Mouse (Mus musculus): ENCODE results near the gene Adamts14. TPM values are rescaled to one million over a fixed set of nuclear protein-coding genes. Genes with fewer than 3 reads are reported as not detected.

The Adamts14 gene
- polyA plus RNA-seq, 1 experiment from 2014 or later = 1.1 TPM

GRCm38 (mm10) chr10:61174711-61175441 lies 98.4 kb downstream of the Adamts14 start:
- no peak overlapping the region for H3K27ac ChIP-seq (replicated peaks)
- 45% methylated on average over 11 of the region's 13 CpGs for WGBS
- H3K36me3 ChIP-seq (ENCODE audit: control insufficient read depth, insufficient read depth, low read length) = no peaks in the 10 kb centered on the region
- TF ChIP-seq EP300 (optimal IDR thresholded peaks at IDR 0.05) (no peak), CTCF (IDR thresholded peaks at IDR 0.05; ENCODE audit: low read depth) (no peak)
- no peaks in the 10 kb centered on the region for H3K27me3 ChIP-seq (ENCODE audit: control insufficient read depth, insufficient read depth, low read length)
- H3K9ac ChIP-seq (ENCODE audit: low read length) = no peak overlapping the region
- H3K4me2 ChIP-seq (replicated peaks; ENCODE audit: low read depth) = no peak overlapping the region
- H3K4me3 ChIP-seq (ENCODE audit: low read depth, low read length) = no peak overlapping the region
- H3K9me3 ChIP-seq (ENCODE audit: control insufficient read depth, low read length) = no peaks in the 10 kb centered on the region
- peaks cover 3% of the 10 kb centered on the region; the same call in 1 of the 2 replicates for H3K4me1 ChIP-seq (replicated peaks; ENCODE audit: control insufficient read depth, insufficient read depth)
- DNase-seq (ENCODE audit: low spot score) = no peak
- ATAC-seq (ENCODE audit: low FRiP score, low TSS enrichment) = no peak

GRCm38 (mm10) chr10:61172496-61172895 lies 100.7 kb downstream of the Adamts14 start:
- Histone ChIP-seq H3K9me3 (ENCODE audit: control insufficient read depth, low read length) (no peaks in the 10 kb centered on the region), H3K36me3 (ENCODE audit: control insufficient read depth, insufficient read depth, low read length) (no peaks in the 10 kb centered on the region), H3K4me1 (replicated peaks; ENCODE audit: control insufficient read depth, insufficient read depth) (peaks cover 3% of the 10 kb centered on the region; the same call in 1 of the 2 replicates), H3K4me3 (ENCODE audit: low read depth, low read length) (no peak overlapping the region), H3K4me2 (replicated peaks; ENCODE audit: low read depth) (no peak overlapping the region), H3K27ac (replicated peaks) (no peak overlapping the region), H3K27me3 (ENCODE audit: control insufficient read depth, insufficient read depth, low read length) (no peaks in the 10 kb centered on the region), H3K9ac (ENCODE audit: low read length) (no peak overlapping the region)
- no peak for DNase-seq (ENCODE audit: low spot score)
- 74% methylated on average over 4 of the region's 4 CpGs for WGBS
- TF ChIP-seq EP300 (optimal IDR thresholded peaks at IDR 0.05) = no peak
- peak; percentile 35 for TF ChIP-seq CTCF (IDR thresholded peaks at IDR 0.05; ENCODE audit: low read depth)
- ATAC-seq (ENCODE audit: low FRiP score, low TSS enrichment) = no peak

- Histone ChIP-seq H3K4me1 (replicated peaks; ENCODE audit: control insufficient read depth, insufficient read depth) (peaks cover 3% of the 10 kb centered on the region; the same call in 1 of the 2 replicates), H3K9ac (ENCODE audit: low read length) (no peak within 1 kb of the TSS), H3K4me2 (replicated peaks; ENCODE audit: low read depth) (no peak within 1 kb of the TSS), H3K27ac (replicated peaks) (no peak within 1 kb of the TSS), H3K27me3 (ENCODE audit: control insufficient read depth, insufficient read depth, low read length) (no peaks in the 10 kb centered on the region), H3K36me3 (ENCODE audit: control insufficient read depth, insufficient read depth, low read length) (no peaks in the 10 kb centered on the region), H3K9me3 (ENCODE audit: control insufficient read depth, low read length) (no peaks in the 10 kb centered on the region), H3K4me3 (ENCODE audit: low read depth, low read length) (no peak within 1 kb of the TSS)
- DNase-seq (ENCODE audit: low spot score) (no peak), ATAC-seq (ENCODE audit: low FRiP score, low TSS enrichment) (no peak)
- 53% methylated on average over 3 of the region's 3 CpGs for WGBS
- TF ChIP-seq EP300 (optimal IDR thresholded peaks at IDR 0.05) (no peak), CTCF (IDR thresholded peaks at IDR 0.05; ENCODE audit: low read depth) (no peak)
These were observed 101.6 kb downstream of the Adamts14 start, which contains the start of gene Tbata for GRCm38 (mm10) chr10:61171654-61172053. Gene Tbata (plus strand): TSS chr10:61171954.

- no peak for DNase-seq (ENCODE audit: low spot score)
- H3K27me3 ChIP-seq (ENCODE audit: control insufficient read depth, insufficient read depth, low read length) = no peaks in the 10 kb centered on the region
- TF ChIP-seq CTCF (IDR thresholded peaks at IDR 0.05; ENCODE audit: low read depth) (no peak), EP300 (optimal IDR thresholded peaks at IDR 0.05) (no peak)
- no peaks in the 10 kb centered on the region for H3K36me3 ChIP-seq (ENCODE audit: control insufficient read depth, insufficient read depth, low read length)
- H3K9ac ChIP-seq (ENCODE audit: low read length) = no peak overlapping the region
- no peak overlapping the region for H3K4me3 ChIP-seq (ENCODE audit: low read depth, low read length)
- ATAC-seq (ENCODE audit: low FRiP score, low TSS enrichment) = no peak
- WGBS = 58% methylated on average over 2 of the region's 2 CpGs
- no peaks in the 10 kb centered on the region for H3K4me1 ChIP-seq (replicated peaks; ENCODE audit: control insufficient read depth, insufficient read depth)
- H3K9me3 ChIP-seq (ENCODE audit: control insufficient read depth, low read length) = no peaks in the 10 kb centered on the region
- no peak overlapping the region for H3K4me2 ChIP-seq (replicated peaks; ENCODE audit: low read depth)
- no peak overlapping the region for H3K27ac ChIP-seq (replicated peaks)
These were observed 104.8 kb downstream of the Adamts14 start for GRCm38 (mm10) chr10:61168393-61168792.

- TF ChIP-seq EP300 (optimal IDR thresholded peaks at IDR 0.05) (no peak), CTCF (IDR thresholded peaks at IDR 0.05; ENCODE audit: low read depth) (no peak)
- H3K9ac ChIP-seq (ENCODE audit: low read length) = no peak overlapping the region
- H3K4me1 ChIP-seq (replicated peaks; ENCODE audit: control insufficient read depth, insufficient read depth) = no peaks in the 10 kb centered on the region
- DNase-seq (ENCODE audit: low spot score) (no peak), ATAC-seq (ENCODE audit: low FRiP score, low TSS enrichment) (no peak)
- no peaks in the 10 kb centered on the region for H3K36me3 ChIP-seq (ENCODE audit: control insufficient read depth, insufficient read depth, low read length)
- H3K4me3 ChIP-seq (ENCODE audit: low read depth, low read length) = no peak overlapping the region
- H3K27me3 ChIP-seq (ENCODE audit: control insufficient read depth, insufficient read depth, low read length) = no peaks in the 10 kb centered on the region
- 46% methylated on average over 9 of the region's 9 CpGs for WGBS
- H3K9me3 ChIP-seq (ENCODE audit: control insufficient read depth, low read length) = no peaks in the 10 kb centered on the region
- no peak overlapping the region for H3K27ac ChIP-seq (replicated peaks)
- no peak overlapping the region for H3K4me2 ChIP-seq (replicated peaks; ENCODE audit: low read depth)
These were observed 105.7 kb downstream of the Adamts14 start for GRCm38 (mm10) chr10:61167333-61168096.

GRCm38 (mm10) chr10:61162366-61162765 lies 110.9 kb downstream of the Adamts14 start:
- no peaks in the 10 kb centered on the region for H3K36me3 ChIP-seq (ENCODE audit: control insufficient read depth, insufficient read depth, low read length)
- H3K27me3 ChIP-seq (ENCODE audit: control insufficient read depth, insufficient read depth, low read length) = no peaks in the 10 kb centered on the region
- H3K27ac ChIP-seq (replicated peaks) = no peak overlapping the region
- H3K4me2 ChIP-seq (replicated peaks; ENCODE audit: low read depth) = no peak overlapping the region
- H3K9me3 ChIP-seq (ENCODE audit: control insufficient read depth, low read length) = no peaks in the 10 kb centered on the region
- ATAC-seq (ENCODE audit: low FRiP score, low TSS enrichment) = no peak
- no peaks in the 10 kb centered on the region for H3K4me1 ChIP-seq (replicated peaks; ENCODE audit: control insufficient read depth, insufficient read depth)
- no peak for TF ChIP-seq CTCF (IDR thresholded peaks at IDR 0.05; ENCODE audit: low read depth)
- no peak for TF ChIP-seq EP300 (optimal IDR thresholded peaks at IDR 0.05)
- H3K4me3 ChIP-seq (ENCODE audit: low read depth, low read length) = no peak overlapping the region
- H3K9ac ChIP-seq (ENCODE audit: low read length) = no peak overlapping the region
- WGBS = 52% methylated on average over 3 of the region's 3 CpGs
- no peak for DNase-seq (ENCODE audit: low spot score)

Measured in stomach, postnatal 0 days (tissue).